Mouse (Mus musculus) A20 (cell line): ENCODE data around the gene Mybbp1a.

Experiments
- DNase-seq: peaks from one replicate; pipeline ENCODE4 v3.0.0-alpha.2; 2011; ENCODE audit warnings: low read depth, low spot score

Mybbp1a gene

DNA sequence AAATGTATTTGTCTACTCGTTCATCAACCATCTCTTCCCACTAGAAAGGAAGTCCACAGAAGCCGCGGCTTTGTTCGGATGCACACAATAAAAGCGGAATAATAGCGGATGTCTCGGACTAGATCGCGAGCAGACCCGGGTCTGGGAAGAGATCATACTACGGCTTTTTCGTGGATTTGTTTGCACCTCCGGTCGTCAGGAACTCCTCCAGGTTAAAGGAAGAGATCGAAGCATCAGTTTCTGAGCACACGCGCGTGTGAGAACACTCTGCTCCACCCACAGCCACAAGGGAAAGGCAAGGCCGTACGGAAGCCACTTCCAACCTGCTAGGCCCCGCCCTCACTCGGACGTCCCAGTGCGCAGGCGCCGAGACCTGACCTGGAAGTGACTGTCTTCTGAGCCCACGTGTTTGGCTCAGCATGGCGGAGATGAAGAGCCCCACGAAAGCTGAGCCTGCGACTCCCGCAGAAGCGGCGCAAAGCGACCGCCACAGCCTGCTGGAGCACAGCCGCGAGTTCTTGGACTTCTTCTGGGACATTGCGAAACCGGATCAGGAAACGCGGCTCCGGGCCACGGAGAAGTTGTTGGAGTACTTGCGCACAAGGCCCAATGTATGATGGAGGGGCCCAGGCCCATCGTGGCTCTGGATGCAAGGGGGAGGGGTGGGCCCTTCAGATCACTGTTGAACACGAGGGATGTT is at the start of gene Mybbp1a:
Mybbp1a (plus strand) TSS at position 391 of the 700 bp plus-strand sequence.
- DNase-seq: peak; percentile 97

DNA sequence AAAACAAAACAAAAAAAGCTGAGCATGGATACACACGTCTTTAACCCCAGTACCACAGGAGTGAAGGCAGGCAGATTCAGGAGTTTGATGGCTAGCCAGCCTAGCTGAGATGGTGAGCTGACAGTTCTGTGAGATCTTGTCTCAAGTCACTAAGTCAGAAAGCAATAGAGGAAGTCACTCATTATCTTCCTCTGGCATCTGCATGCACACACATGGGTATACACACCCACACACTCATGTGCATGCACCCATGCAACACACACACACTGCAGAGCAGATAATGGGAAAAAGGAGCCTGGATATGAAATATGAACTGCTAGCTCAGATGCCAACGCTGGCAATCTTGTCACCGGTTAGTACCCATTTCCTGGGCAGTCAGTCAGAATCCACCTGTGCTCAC is 47.9 kb upstream of the Mybbp1a start:
- DNase-seq: no peak

DNA sequence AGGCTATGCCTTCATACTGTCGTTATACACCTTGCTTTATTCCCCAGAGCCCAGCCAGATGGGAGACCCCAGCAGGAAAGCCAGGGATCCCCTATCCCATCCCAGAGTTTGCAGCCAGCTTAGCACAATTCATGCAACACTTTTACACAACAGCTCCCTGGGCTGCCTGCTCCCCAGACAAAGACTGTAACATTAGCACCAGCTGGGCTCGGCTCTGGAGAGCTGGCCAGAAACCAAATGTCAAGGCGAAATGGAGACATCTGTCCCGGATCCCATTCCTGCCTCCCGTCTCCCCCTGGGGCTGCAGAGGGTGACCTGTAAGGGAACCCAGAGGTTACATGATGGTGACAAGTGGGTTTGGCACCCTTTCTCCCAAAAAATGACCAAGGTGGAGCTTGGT is 47.5 kb upstream of the Mybbp1a start:
- no peak for DNase-seq

DNA sequence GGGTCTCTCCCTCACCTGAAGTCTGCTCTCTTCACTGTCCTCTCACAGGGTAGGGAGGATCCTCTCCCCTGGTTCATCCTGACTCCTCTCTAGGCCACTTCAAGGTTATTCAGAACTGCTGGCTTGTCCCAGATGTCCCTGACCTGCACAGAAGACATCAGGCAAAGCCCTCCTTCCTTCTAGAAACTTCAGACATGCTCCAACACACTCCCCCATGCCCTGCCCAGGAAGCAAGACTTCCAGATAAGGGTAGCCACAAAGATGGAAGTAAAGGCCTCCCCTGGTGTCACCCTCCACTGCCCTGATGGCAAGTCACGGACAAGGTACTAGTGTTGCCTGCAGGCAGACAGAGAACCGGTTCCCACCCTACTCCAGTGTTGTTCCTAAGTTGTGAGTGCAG is 46.5 kb upstream of the Mybbp1a start:
- no peak for DNase-seq

DNA sequence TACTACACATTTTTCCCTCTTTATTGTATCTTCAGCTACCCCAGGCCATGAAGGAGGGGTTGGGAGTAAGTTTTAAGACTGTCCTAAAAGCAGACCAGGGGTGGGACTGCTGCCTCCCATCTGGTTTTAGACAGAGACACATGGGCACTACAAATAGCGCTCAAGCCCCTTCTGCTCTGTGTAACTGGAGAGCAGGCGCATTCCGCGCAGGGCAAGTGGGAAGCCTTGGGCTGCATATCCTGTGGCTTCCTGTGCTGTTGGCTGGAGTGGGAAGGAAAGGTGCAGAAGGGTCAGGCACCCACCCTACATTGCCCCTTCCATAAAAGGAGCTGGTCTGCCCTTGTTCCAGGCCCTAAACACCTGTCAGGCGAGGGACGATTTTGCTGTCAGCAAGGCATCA is 45.5 kb upstream of the Mybbp1a start:
- no peak for DNase-seq

DNA sequence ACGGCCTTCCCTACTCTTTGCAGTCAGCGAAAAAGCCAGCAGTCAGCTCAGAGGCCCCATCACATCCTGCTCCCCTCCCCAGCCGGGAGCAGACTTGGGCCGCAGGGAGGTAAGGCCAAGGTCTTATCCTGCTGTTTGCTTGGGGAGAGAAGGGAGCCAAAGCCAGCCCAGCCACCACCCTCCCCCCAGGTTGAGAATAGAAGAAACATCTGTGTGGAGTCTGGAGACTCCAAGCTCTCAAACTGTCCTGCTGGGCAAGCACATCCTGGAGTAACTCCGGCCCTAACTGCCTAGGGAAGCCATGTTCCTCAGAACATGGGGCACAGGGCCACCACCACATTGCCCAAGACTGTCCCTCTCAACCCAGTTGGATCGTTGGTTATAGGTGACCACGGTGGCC is 44.5 kb upstream of the Mybbp1a start:
- DNase-seq: no peak

DNA sequence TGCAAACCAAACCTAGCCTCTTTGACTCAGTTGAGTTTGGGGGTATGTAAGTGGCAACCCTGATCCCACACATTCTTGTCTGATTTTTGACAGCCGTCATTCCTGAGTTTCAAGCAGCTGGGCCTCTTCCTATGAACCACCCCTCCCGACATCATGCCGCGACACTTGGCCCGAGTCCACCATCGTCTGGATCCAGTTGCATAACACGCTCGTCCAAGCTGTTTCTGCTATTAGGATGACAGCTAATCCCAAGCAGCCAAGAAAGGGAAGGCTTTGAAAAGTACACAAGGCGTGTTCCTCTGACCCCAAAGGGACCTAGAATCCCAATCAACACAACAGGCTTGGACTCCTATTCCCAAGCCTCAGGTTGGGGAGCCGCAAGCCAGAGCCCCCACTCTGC is 44.1 kb upstream of the Mybbp1a start:
- DNase-seq: no peak

DNA sequence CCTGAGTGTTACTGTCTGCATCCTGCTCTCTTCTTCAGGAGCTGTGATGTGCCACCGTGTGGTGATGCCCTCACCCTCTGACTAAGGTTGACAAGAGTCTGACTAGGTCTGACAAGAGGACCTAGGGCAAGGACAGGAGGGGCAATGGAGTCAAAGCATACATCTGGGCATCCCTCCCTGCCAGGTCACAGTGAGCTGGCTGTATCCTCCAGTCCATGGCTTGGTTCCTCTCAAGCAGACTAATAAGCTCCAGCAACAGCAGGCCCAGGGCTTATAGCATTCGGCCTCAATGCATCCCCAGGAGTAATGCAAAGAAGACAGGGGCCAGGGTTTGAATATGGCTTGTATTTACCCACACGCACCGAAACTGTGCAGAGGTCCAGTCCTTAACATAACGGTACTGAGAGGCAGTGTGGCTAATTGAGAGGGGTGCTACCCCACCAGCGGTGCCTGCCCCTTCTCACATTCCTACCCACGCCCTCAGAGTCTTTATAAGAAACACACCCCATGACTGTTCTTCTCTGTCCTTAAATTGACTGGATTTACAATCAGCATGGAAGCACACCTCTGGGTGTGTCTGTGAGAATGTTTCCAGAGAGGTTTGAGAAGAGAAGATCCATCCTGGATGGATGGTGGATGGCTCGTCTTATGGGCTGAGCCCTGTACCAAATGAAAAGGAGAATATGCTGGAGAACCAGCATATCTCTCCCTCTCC is 43.2 kb upstream of the Mybbp1a start:
- no peak for DNase-seq

DNA sequence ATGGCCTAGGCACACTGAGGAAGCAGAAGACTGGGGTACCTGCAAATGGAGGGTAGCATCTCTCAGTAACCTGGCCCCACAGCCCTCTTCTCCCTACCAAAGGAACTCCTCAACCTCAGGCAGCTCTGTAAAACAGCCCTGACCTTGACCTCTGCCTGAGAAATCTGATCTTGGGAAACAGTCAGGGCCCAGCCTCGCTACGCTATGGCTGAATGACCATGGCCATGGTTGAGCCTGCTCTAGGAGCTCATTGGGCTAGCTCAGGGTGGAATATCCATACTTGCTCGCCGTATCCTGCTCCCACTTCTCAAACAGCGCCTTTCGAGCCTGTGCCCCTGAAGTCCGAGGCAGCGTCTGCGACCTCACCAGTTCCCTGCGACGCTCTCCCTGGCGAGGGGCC is 40.1 kb upstream of the Mybbp1a start:
- no peak for DNase-seq

DNA sequence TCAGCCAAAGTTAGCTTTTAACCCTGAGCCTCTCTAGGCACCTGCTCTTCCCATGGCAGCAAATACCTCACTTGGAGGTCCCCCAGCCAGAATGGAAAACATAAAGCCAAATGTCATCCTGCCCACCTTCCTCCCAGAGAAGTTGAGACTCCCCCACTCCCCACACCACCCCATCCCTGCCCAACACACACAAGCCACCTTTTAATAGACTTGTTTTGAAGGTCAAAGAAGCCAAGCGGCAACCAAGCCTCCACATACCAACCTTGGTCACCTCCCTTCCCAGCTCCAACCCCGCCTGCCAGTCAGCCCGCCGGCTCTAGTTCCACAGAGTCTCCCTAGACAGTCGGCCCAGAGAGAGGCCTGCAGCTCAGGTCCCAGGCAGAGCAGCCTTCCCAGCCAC is 39.1 kb upstream of the Mybbp1a start:
- no peak for DNase-seq

DNA sequence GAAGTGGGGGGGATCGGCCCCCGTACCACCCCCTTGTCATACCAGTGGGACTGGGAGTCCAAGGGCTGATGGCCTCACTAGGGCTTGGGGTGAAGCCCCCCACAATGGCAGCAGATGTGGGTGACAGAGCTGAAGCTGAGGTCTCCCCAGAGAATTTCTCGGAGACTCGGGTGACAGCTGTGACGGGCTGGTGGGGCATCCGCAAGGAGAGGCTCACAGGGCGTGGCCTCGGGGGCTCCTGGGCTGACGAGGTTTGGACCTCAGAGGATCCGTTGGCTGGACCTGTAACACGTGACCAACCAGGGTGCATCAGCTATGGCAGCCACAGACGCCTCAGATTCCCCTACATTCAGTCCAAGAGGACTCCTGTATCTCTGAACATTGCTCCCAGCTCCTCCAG is 38.2 kb upstream of the Mybbp1a start:
- DNase-seq: no peak

DNA sequence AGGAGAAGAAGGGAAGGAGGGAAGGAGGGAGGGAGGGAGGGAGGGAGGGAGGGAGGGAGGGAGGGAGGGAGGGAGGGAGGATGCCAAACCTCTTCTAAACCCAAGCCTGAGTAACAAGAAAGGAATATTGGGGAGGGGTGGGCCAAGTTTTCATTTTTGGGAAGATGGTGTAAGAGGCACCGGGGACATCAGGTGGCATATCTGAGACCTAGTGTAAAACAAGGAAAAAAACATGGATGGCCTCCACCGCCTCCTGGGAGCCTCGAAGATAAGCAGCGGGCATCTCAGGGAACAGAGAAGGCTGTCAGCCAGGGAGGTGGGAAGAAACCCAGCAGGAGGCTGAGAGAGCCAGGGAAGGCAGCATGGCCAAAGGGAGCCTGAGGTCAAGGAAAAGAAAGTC is 35.6 kb upstream of the Mybbp1a start:
- DNase-seq: no peak

DNA sequence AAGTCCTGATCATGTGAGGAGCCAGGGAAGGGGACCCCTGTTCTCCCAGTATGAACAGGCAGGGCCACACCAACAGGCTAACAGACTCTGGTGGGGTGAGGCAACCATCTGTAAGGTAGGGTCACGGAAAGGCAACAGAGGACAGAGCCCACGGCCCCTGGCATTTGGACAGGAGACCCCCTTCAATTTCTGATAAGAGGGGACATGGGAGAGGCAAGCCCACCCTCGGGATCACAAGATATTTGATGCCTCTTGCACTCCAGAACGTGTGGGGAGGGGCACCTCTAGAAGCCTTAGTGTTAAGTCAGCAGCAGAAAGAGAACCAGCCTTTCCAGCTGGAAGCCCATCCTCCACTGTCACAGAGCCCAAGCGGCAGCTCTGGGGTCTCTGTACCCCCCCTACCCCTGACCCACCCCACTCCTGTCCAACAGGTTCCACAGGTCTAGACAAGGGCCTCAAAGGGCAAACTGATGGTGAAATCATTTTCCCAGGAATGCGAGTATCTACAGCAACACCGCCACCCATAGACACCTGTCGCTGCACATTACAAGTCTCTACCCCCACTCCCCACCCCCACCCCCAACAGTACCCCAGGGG is 35.0 kb upstream of the Mybbp1a start:
- no peak for DNase-seq

DNA sequence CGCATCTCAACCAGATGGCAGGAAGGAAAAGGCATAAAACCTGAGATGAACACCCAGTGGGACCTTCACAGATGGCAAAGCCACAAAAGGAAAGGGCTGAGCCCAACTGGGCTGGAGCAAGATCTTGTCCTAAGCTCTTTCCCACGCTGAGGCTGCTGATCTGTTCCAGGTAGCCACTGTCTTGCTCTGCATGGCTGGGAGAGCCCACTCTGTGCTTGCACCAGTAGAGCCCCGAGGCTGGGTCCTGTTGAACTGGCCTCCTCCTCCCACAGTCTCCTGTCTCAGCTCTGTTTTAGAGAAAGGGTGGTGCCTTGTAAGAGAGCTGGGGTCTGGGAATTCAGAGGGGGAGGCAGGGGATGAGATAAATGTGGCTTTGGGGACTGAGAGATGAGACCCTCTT is 34.1 kb upstream of the Mybbp1a start:
- DNase-seq: no peak

DNA sequence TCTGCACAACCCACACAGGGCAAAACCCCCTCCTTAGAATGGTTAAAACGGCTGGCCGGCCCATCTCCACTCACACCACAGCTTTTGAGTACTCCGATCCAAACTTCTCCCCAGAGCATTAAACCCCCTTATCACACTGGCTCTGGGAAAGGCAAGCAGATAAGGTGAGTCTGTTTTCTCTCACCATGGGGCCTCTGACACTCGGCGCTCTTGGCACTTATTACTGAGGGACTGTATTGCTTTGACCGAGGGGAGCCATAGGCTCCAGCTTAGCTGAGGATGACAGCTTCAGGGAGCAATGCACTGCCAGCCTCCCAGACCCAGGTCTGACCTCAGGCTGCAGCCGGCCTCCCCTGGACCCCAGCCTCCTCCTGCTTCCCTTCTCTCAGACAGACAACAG is 33.6 kb upstream of the Mybbp1a start:
- DNase-seq: no peak

DNA sequence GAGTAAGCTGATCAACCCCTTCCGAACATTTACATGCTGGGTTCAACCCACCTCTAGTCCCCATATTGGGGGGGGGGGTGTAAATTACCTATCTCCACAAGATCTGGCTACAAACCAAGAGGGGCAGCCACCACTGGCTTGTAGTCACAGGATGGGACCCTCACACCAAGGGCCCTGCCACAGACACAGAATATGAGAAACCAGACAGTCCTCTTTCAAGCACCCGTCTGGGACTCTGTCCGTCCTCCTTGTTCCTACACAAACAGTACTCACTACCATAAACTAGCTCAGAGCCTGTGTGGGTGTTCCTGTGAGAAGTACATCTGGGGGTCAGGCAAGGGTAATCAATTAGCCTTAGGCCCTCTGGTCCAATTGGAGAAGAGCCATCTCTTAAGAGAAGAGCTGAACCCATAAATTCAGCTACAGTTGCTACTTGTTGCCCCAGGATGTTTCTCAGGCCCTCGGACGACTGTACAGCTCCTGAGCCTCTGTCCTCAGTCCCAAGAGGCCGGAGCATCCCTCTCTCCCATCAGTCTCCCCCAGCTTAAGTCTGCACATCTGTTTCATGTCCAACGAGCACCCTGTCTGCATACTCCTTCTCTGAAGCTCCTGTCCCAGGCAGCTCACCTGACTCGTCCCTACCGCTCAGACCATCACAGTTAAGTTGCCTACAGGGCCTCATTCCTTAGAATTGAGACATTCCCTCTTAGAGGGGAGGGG is 32.5 kb upstream of the Mybbp1a start:
- no peak for DNase-seq

DNA sequence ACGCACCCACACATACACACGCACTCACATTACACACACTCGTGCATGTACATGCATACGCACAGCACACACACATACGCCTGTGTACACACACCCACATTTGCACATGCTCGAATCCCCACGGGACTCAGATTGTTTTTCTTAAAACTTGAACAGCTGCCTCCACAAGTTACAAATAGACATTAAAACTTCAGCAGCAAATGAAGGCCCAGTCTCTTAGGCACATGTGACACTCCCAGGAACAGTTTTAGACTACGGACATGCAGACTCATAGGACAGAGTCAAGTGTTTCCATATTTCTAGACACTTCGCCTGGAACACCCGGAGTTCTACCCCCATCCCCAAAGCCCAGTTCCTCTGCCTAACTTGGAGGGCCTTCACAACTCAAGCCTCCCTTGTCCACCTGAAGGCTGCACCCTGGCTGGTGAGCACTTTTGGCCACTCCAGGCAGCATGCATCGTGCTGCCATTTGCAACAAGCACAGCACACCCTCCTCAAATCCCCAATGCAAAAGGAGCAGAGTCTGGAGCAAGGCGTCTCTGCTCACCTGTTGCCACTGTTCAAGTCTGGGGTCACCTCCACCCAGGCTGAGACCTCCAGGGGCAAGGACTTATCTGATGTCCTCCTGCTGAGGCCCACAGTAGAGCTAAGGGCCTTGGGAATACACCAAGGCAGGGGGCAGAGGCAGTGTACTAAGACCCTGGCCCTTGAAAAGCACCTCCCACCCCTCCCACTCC is 31.3 kb upstream of the Mybbp1a start:
- DNase-seq: no peak

DNA sequence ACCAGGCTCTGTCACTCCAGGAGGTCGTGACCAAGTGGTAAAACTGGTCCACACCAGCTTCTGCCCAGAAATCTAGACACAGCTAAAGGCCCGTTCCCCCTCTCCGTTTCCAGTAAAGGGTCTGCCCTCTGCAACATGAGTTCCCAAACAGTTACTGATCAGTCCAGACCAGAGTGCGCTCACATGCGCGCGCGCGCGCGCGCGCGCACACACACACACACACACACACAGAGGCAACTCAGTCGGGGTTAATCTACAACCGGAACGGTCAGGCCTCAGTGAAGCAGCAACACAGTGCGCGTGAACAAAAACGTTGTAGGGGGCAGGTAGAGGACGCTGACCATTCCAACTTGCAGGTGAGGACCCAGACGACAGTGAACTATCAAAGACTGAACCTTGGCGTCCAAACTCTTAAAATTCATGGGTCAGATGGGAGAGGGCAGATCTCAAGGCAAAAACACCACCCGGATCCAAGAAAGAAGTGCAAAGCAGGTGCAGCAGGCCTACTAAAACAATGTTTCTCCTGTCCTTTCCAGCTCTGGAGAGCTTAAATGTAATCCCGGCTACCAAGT is 30.5 kb upstream of the Mybbp1a start:
- no peak for DNase-seq

DNA sequence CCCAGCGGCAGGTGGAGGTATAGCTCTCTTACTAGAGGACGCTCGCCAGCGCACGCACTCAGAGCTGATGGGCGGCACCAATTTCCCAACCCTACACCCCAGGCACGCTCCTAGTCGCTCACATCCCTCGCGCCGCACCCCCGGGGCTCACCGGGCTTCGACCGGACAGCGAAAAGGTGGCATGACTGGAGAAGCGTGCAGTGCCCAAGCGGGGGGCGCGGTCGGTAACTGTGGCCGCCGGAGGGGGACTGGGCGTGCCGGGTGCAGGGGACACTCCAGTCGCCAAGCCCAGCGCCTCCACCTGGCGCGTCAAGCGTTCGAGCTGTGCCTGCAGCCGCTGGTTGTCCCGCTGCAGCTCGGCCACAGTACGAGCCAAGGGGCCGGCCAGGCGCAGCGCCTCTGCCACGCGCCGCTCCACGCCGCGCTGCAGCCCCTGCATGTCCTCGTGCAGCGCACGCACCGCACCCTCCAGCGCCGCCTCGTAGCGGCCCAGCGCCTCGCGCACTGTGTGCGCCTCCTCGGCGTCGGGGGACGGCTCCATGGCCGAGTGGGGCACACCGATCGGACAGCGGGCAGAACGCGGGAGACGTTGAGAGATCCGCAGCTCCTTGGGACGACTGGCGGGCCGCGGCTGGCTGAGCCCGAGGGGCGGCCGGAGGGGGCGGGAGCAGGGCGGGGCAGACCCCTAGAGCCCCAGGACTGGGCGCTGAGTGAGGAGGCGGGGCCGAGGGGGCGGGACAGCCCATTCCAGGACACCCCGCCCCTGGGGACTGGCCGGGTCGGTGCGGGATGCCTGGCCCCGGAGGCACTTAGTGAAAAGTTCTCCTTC is 29.8 kb upstream of the Mybbp1a start, which contains the start of gene Smtnl2:
Smtnl2 (minus strand) TSS at position 621 of the 829 bp plus-strand sequence.
- DNase-seq: no peak

DNA sequence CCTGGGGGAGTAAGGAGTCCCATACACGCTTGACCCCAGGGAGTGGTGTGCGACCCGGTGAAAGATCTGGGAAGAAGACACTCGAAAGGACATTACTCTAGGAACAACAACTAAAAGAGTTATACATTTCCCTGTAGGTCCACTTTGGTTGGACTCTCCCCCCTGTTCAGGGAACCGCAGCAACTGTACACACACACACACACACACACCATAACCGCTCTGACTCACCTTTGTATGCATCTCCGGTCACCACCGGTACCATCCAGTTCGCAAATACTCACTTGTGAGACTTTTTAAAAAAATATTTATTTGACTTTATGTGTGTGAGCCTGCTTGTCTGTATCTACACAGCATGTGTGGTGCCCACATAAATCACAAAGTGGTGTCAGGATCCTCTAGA is 29.2 kb upstream of the Mybbp1a start:
- DNase-seq: no peak
